Mouse (Mus musculus): Measurements from ENCODE around the gene Hcfc2.

GRCm38 (mm10) chr10:82698712-82699261, 2.8 kb downstream of the Hcfc2 start:
- peak; percentile 22 for TF ChIP-seq POLR2A (IDR thresholded peaks at IDR 0.05; ENCODE audit: low read depth, low read length)
- TF ChIP-seq CTCF (conservative IDR thresholded peaks at IDR 0.05; ENCODE audit: insufficient read depth, insufficient read length, low read depth, low read length): no peak

Data from kidney, adult 2 months (tissue).